Mouse (Mus musculus): ENCODE measurements at regions not wholly inside any gene's neighbourhood (a gene's known extent, or its start where the extent isn't known, plus 50 kb on each side); places are given as distances from the start of the nearest gene placed in this dataset.
"Not testable (repeated sequence)": the region's sequence is repeated elsewhere in the genome, so short reads cannot be mapped to it uniquely, and the experiment has no call there.

GRCm38 (mm10) chr5:148684216-148684615, 131.6 kb upstream of the Ubl3 start:
- TF ChIP-seq CTCF (IDR thresholded peaks at IDR 0.05), result no peak
- intact Hi-C loops (cut with DNase I), result no loop called here
- Histone ChIP-seq H3K4me3 (no peak overlapping the region; the same call in 1 of the 2 replicates), H3K27ac (no peak overlapping the region)
- no peak for DNase-seq

- no peak for DNase-seq
- H3K27ac ChIP-seq, result no peak overlapping the region
- intact Hi-C loops (cut with DNase I), result no loop called here
Observed at GRCm38 (mm10) chr5:148682553-148682952, 130.0 kb upstream of the Ubl3 start.

GRCm38 (mm10) chr5:148680341-148680740, 127.8 kb upstream of the Ubl3 start:
- H3K4me3 ChIP-seq, result no peak overlapping the region
- no peak for TF ChIP-seq CTCF (IDR thresholded peaks at IDR 0.05)
- H3K27ac ChIP-seq, result no peak overlapping the region
- intact Hi-C loops (cut with DNase I), result no loop called here
- no peak for DNase-seq

More at GRCm38 (mm10) chr5:148682553-148682952, 130.0 kb upstream of the Ubl3 start:
- H3K4me3 ChIP-seq, result no peak overlapping the region
- no peak for TF ChIP-seq CTCF (IDR thresholded peaks at IDR 0.05)

GRCm38 (mm10) chr5:148679586-148679985, 127.0 kb upstream of the Ubl3 start:
- intact Hi-C loops (cut with DNase I), result no loop called here
- H3K4me3 ChIP-seq, result no peak overlapping the region
- DNase-seq, result no peak
- H3K27ac ChIP-seq, result no peak overlapping the region
- no peak for TF ChIP-seq CTCF (IDR thresholded peaks at IDR 0.05)

- H3K27ac ChIP-seq; intact Hi-C loops (cut with DNase I); H3K4me3 ChIP-seq; DNase-seq: not testable (repeated sequence)
Observed at GRCm38 (mm10) chr5:148678285-148678937, 125.8 kb upstream of the Ubl3 start.

- DNase-seq, result no peak
- Histone ChIP-seq H3K4me3 (no peak overlapping the region), H3K27ac (no peak overlapping the region)
- TF ChIP-seq CTCF (IDR thresholded peaks at IDR 0.05), result no peak
- intact Hi-C loops (cut with DNase I), result no loop called here
Observed at GRCm38 (mm10) chr5:148674281-148674680, 121.7 kb upstream of the Ubl3 start.

- DNase-seq, result peak; percentile 77
- no peak for TF ChIP-seq CTCF (IDR thresholded peaks at IDR 0.05)
- intact Hi-C loops (cut with DNase I), result no loop called here
- peak overlapping the region; percentile 60 for H3K4me3 ChIP-seq
- H3K27ac ChIP-seq, result peak overlapping the region; percentile 69
Observed at GRCm38 (mm10) chr5:148662281-148662741, 109.7 kb upstream of the Ubl3 start.

- TF ChIP-seq CTCF (IDR thresholded peaks at IDR 0.05), result peak; percentile 47
- DNase-seq, result no peak
- Histone ChIP-seq H3K27ac (no peak overlapping the region), H3K4me3 (no peak overlapping the region)
- intact Hi-C loops (cut with DNase I), result no loop called here
Observed at GRCm38 (mm10) chr5:148661120-148661519, 108.5 kb upstream of the Ubl3 start.

GRCm38 (mm10) chr5:148657936-148658640, 105.5 kb upstream of the Ubl3 start:
- intact Hi-C loops (cut with DNase I), result no loop called here
- no peak for DNase-seq
- H3K4me3 ChIP-seq, result no peak overlapping the region
- no peak overlapping the region for H3K27ac ChIP-seq
- TF ChIP-seq CTCF (IDR thresholded peaks at IDR 0.05), result no peak

- TF ChIP-seq CTCF (IDR thresholded peaks at IDR 0.05), result no peak
- Histone ChIP-seq H3K27ac (no peak overlapping the region), H3K4me3 (no peak overlapping the region)
- intact Hi-C loops (cut with DNase I), result no loop called here
- no peak for DNase-seq
Observed at GRCm38 (mm10) chr5:148652525-148653243, 100.1 kb upstream of the Ubl3 start.

- no peak for TF ChIP-seq CTCF (IDR thresholded peaks at IDR 0.05)
- no peak for DNase-seq
- intact Hi-C loops (cut with DNase I), result no loop called here
- no peak overlapping the region for H3K4me3 ChIP-seq
- H3K27ac ChIP-seq, result no peak overlapping the region
Observed at GRCm38 (mm10) chr5:148651736-148652135, 99.1 kb upstream of the Ubl3 start.

GRCm38 (mm10) chr5:148649573-148649972, 97.0 kb upstream of the Ubl3 start:
- DNase-seq; H3K4me3 ChIP-seq; intact Hi-C loops (cut with DNase I); H3K27ac ChIP-seq: not testable (repeated sequence)

- intact Hi-C loops (cut with DNase I), result no loop called here
- H3K4me3 ChIP-seq, result no peak overlapping the region
- DNase-seq, result no peak
- TF ChIP-seq CTCF (IDR thresholded peaks at IDR 0.05), result no peak
- H3K27ac ChIP-seq, result no peak overlapping the region
Observed at GRCm38 (mm10) chr5:148649123-148649522, 96.5 kb upstream of the Ubl3 start.
